Mouse (Mus musculus): Measurements from ENCODE around the gene Gas7. TPM values are rescaled to one million over a fixed set of nuclear protein-coding genes. Genes with fewer than 3 reads are reported as not detected.

Gas7 gene
- polyA plus RNA-seq, 1 experiment from 2014 or later = 18.7 TPM

GRCm38 (mm10) chr11:67566704-67567103 is 111.5 kb downstream of the Gas7 start:
- Histone ChIP-seq H3K9me3 (ENCODE audit: low read length) (no peaks in the 10 kb centered on the region), H3K27ac (ENCODE audit: low read length) (no peak overlapping the region), H3K4me3 (ENCODE audit: low read depth, low read length) (no peak overlapping the region), H3K9ac (replicated peaks; ENCODE audit: low read depth) (no peak overlapping the region), H3K27me3 (replicated peaks; ENCODE audit: insufficient read depth, low read length) (no peaks in the 10 kb centered on the region), H3K4me1 (ENCODE audit: insufficient read depth, low read depth, low read length) (peaks cover 9% of the 10 kb centered on the region; the same call in 1 of the 2 replicates), H3K4me2 (replicated peaks; ENCODE audit: low read depth, low read length) (no peak overlapping the region), H3K36me3 (ENCODE audit: insufficient read depth, low read length) (no peaks in the 10 kb centered on the region)
- TF ChIP-seq EP300 (IDR thresholded peaks at IDR 0.05) = no peak
- no peak for TF ChIP-seq CTCF (IDR thresholded peaks at IDR 0.05)
- 71% methylated on average over 5 of the region's 5 CpGs for WGBS
- no peak for DNase-seq (ENCODE audit: low spot score)
- no peak for ATAC-seq

- TF ChIP-seq CTCF (IDR thresholded peaks at IDR 0.05) (no peak), EP300 (IDR thresholded peaks at IDR 0.05) (no peak)
- H3K27ac ChIP-seq (ENCODE audit: low read length) = no peak overlapping the region
- WGBS = 59% methylated on average over 5 of the region's 5 CpGs
- peaks cover 9% of the 10 kb centered on the region; the same call in 1 of the 2 replicates for H3K4me1 ChIP-seq (ENCODE audit: insufficient read depth, low read depth, low read length)
- no peak overlapping the region for H3K4me3 ChIP-seq (ENCODE audit: low read depth, low read length)
- ATAC-seq (no peak), DNase-seq (ENCODE audit: low spot score) (no peak)
- no peaks in the 10 kb centered on the region for H3K36me3 ChIP-seq (ENCODE audit: insufficient read depth, low read length)
- no peak overlapping the region for H3K9ac ChIP-seq (replicated peaks; ENCODE audit: low read depth)
- no peaks in the 10 kb centered on the region for H3K9me3 ChIP-seq (ENCODE audit: low read length)
- H3K4me2 ChIP-seq (replicated peaks; ENCODE audit: low read depth, low read length) = no peak overlapping the region
- H3K27me3 ChIP-seq (replicated peaks; ENCODE audit: insufficient read depth, low read length) = no peaks in the 10 kb centered on the region
These were observed 111.9 kb downstream of the Gas7 start for GRCm38 (mm10) chr11:67567184-67567583.

- ATAC-seq (no peak), DNase-seq (ENCODE audit: low spot score) (no peak)
- 95% methylated on average over 4 of the region's 4 CpGs for WGBS
- Histone ChIP-seq H3K4me1 (ENCODE audit: insufficient read depth, low read depth, low read length) (peaks cover 8% of the 10 kb centered on the region; the same call in 1 of the 2 replicates), H3K27ac (ENCODE audit: low read length) (no peak overlapping the region), H3K9me3 (ENCODE audit: low read length) (no peaks in the 10 kb centered on the region), H3K4me3 (ENCODE audit: low read depth, low read length) (no peak overlapping the region), H3K9ac (replicated peaks; ENCODE audit: low read depth) (no peak overlapping the region), H3K4me2 (replicated peaks; ENCODE audit: low read depth, low read length) (no peak overlapping the region), H3K27me3 (replicated peaks; ENCODE audit: insufficient read depth, low read length) (no peaks in the 10 kb centered on the region), H3K36me3 (ENCODE audit: insufficient read depth, low read length) (no peaks in the 10 kb centered on the region)
- TF ChIP-seq CTCF (IDR thresholded peaks at IDR 0.05) (no peak), EP300 (IDR thresholded peaks at IDR 0.05) (no peak)
These were observed 112.8 kb downstream of the Gas7 start for GRCm38 (mm10) chr11:67567991-67568390.

GRCm38 (mm10) chr11:67568815-67569214 is 113.6 kb downstream of the Gas7 start:
- no peak overlapping the region for H3K9ac ChIP-seq (replicated peaks; ENCODE audit: low read depth)
- no peak for DNase-seq (ENCODE audit: low spot score)

GRCm38 (mm10) chr11:67570947-67571346 is 115.7 kb downstream of the Gas7 start:
- WGBS = 59% methylated on average over 8 of the region's 8 CpGs
- H3K9me3 ChIP-seq (ENCODE audit: low read length) = no peaks in the 10 kb centered on the region
- ATAC-seq (peak; percentile 64), DNase-seq (ENCODE audit: low spot score) (peak; percentile 79)
- TF ChIP-seq CTCF (IDR thresholded peaks at IDR 0.05) = no peak
- TF ChIP-seq EP300 (IDR thresholded peaks at IDR 0.05) = no peak
- no peak overlapping the region for H3K9ac ChIP-seq (replicated peaks; ENCODE audit: low read depth)
- H3K27me3 ChIP-seq (replicated peaks; ENCODE audit: insufficient read depth, low read length) = no peaks in the 10 kb centered on the region
- no peaks in the 10 kb centered on the region for H3K36me3 ChIP-seq (ENCODE audit: insufficient read depth, low read length)
- H3K27ac ChIP-seq (ENCODE audit: low read length) = no peak overlapping the region
- 0 out of 2 replicates have a peak, but pooled peaks cover 6% of the 10 kb centered on the region for H3K4me1 ChIP-seq (ENCODE audit: insufficient read depth, low read depth, low read length)
- H3K4me2 ChIP-seq (replicated peaks; ENCODE audit: low read depth, low read length) = no peak overlapping the region
- H3K4me3 ChIP-seq (ENCODE audit: low read depth, low read length) = no peak overlapping the region

More at GRCm38 (mm10) chr11:67568815-67569214, 113.6 kb downstream of the Gas7 start:
- 52% methylated on average over 5 of the region's 5 CpGs for WGBS
- no peaks in the 10 kb centered on the region for H3K36me3 ChIP-seq (ENCODE audit: insufficient read depth, low read length)
- 0 out of 2 replicates have a peak, but pooled peaks cover 4% of the 10 kb centered on the region for H3K4me1 ChIP-seq (ENCODE audit: insufficient read depth, low read depth, low read length)
- TF ChIP-seq EP300 (IDR thresholded peaks at IDR 0.05) = no peak
- no peak for TF ChIP-seq CTCF (IDR thresholded peaks at IDR 0.05)
- H3K9me3 ChIP-seq (ENCODE audit: low read length) = no peaks in the 10 kb centered on the region
- H3K27ac ChIP-seq (ENCODE audit: low read length) = no peak overlapping the region
- no peak overlapping the region for H3K4me2 ChIP-seq (replicated peaks; ENCODE audit: low read depth, low read length)
- H3K4me3 ChIP-seq (ENCODE audit: low read depth, low read length) = no peak overlapping the region
- no peak for ATAC-seq
- no peaks in the 10 kb centered on the region for H3K27me3 ChIP-seq (replicated peaks; ENCODE audit: insufficient read depth, low read length)

GRCm38 (mm10) chr11:67574344-67574743 is 119.1 kb downstream of the Gas7 start:
- Histone ChIP-seq H3K4me2 (replicated peaks; ENCODE audit: low read depth, low read length) (no peak overlapping the region), H3K36me3 (ENCODE audit: insufficient read depth, low read length) (no peaks in the 10 kb centered on the region), H3K9ac (replicated peaks; ENCODE audit: low read depth) (no peak overlapping the region), H3K4me3 (ENCODE audit: low read depth, low read length) (no peak overlapping the region), H3K27me3 (replicated peaks; ENCODE audit: insufficient read depth, low read length) (no peaks in the 10 kb centered on the region), H3K27ac (ENCODE audit: low read length) (no peak overlapping the region), H3K4me1 (ENCODE audit: insufficient read depth, low read depth, low read length) (peaks cover 11% of the 10 kb centered on the region; the same call in 1 of the 2 replicates), H3K9me3 (ENCODE audit: low read length) (no peaks in the 10 kb centered on the region)
- no peak for DNase-seq (ENCODE audit: low spot score)
- no peak for TF ChIP-seq EP300 (IDR thresholded peaks at IDR 0.05)
- TF ChIP-seq CTCF (IDR thresholded peaks at IDR 0.05) = peak; percentile 16; the same call in 1 of the 2 replicates
- no peak for ATAC-seq
- WGBS = 85% methylated on average over 5 of the region's 5 CpGs

GRCm38 (mm10) chr11:67577472-67577871 is 122.2 kb downstream of the Gas7 start:
- no peak for ATAC-seq
- WGBS = 69% methylated on average over 5 of the region's 5 CpGs

More at GRCm38 (mm10) chr11:67577472-67577871, 122.2 kb downstream of the Gas7 start:
- no peak for TF ChIP-seq CTCF (IDR thresholded peaks at IDR 0.05)
- H3K27me3 ChIP-seq (replicated peaks; ENCODE audit: insufficient read depth, low read length) = no peaks in the 10 kb centered on the region
- H3K9ac ChIP-seq (replicated peaks; ENCODE audit: low read depth) = no peak overlapping the region
- peaks cover 11% of the 10 kb centered on the region; the same call in 1 of the 2 replicates for H3K4me1 ChIP-seq (ENCODE audit: insufficient read depth, low read depth, low read length)
- H3K4me2 ChIP-seq (replicated peaks; ENCODE audit: low read depth, low read length) = no peak overlapping the region
- H3K9me3 ChIP-seq (ENCODE audit: low read length) = no peaks in the 10 kb centered on the region
- H3K27ac ChIP-seq (ENCODE audit: low read length) = no peak overlapping the region
- no peaks in the 10 kb centered on the region for H3K36me3 ChIP-seq (ENCODE audit: insufficient read depth, low read length)
- H3K4me3 ChIP-seq (ENCODE audit: low read depth, low read length) = no peak overlapping the region
- no peak for DNase-seq (ENCODE audit: low spot score)

All from lung, postnatal 0 days (tissue).